Mouse (Mus musculus) myocyte (in vitro differentiated cells): Measurements from ENCODE around the gene Akap8l. TPM values are rescaled to one million over a fixed set of nuclear protein-coding genes. Genes with fewer than 3 reads are reported as not detected.

Experiments
- H3K27me3 ChIP-seq: one replicate; pipeline ENCODE4 v1.6.1; 2011; ENCODE audit not compliant: control insufficient read depth, insufficient read depth, insufficient read length
- H3K36me3 ChIP-seq: one replicate; pipeline ENCODE4 v1.6.1; 2011; ENCODE audit not compliant: control insufficient read depth, insufficient read depth
- H3K4me2 ChIP-seq: one replicate; pipeline ENCODE4 v1.6.1; 2011; ENCODE audit warnings: low read depth, control low read depth
- H3K4me3 ChIP-seq: one replicate; pipeline ENCODE4 v1.5.1; 2011; ENCODE audit warnings: mild to moderate bottlenecking, control low read depth, moderate library complexity
- H3K79me2 ChIP-seq: one replicate; pipeline ENCODE4 v1.6.1; 2011; ENCODE audit not compliant: control insufficient read depth, insufficient read depth
- H3ac ChIP-seq: one replicate; pipeline ENCODE4 v1.6.1; 2011; ENCODE audit not compliant: control insufficient read depth, insufficient read length
- CEBPB ChIP-seq: IDR thresholded peaks from 2 replicates; pipeline ENCODE4 v1.6.1; 2011; ENCODE audit warnings: mild to moderate bottlenecking, moderate library complexity; ENCODE audit not compliant: poor library complexity, insufficient read depth, severe bottlenecking
- E2F4 ChIP-seq: IDR thresholded peaks from one replicate; pipeline ENCODE4 v1.6.1; 2011; ENCODE audit warnings: mild to moderate bottlenecking, control low read depth, moderate library complexity; ENCODE audit not compliant: insufficient read depth
- MAX ChIP-seq: IDR thresholded peaks from one replicate; pipeline ENCODE4 v1.6.1; 2011; ENCODE audit warnings: low read depth, mild to moderate bottlenecking, control low read depth
- MYOD1 ChIP-seq, 3 experiments: IDR thresholded peaks; one replicate each; pipeline ENCODE4 v1.6.1; 2011; ENCODE audit warnings: control low read depth in 2 of 3, low read depth in 2 of 3, mild to moderate bottlenecking in 2 of 3, moderate library complexity in 1 of 3; ENCODE audit not compliant: insufficient read length in 2 of 3, control insufficient read depth in 1 of 3
- MYOG ChIP-seq, 3 experiments: IDR thresholded peaks; one replicate each; pipeline ENCODE4 v1.6.1; 2011; ENCODE audit warnings: control low read depth in 2 of 3, low read depth in 2 of 3, mild to moderate bottlenecking in 2 of 3; ENCODE audit not compliant: insufficient read length in 2 of 3, control insufficient read depth in 1 of 3, insufficient read depth in 1 of 3
- POLR2A ChIP-seq: IDR thresholded peaks from one replicate; pipeline ENCODE4 v1.6.1; 2011; ENCODE audit warnings: low read depth, mild to moderate bottlenecking, control low read depth, moderate library complexity; ENCODE audit not compliant: insufficient read length
- POLR2AphosphoS2 ChIP-seq: IDR thresholded peaks from one replicate; pipeline ENCODE4 v1.6.1; 2011; ENCODE audit warnings: low read depth, control low read depth; ENCODE audit not compliant: insufficient read length
- REST ChIP-seq: IDR thresholded peaks from one replicate; pipeline ENCODE4 v1.6.1; 2011; ENCODE audit warnings: mild to moderate bottlenecking, control low read depth, moderate library complexity; ENCODE audit not compliant: insufficient read depth, insufficient read length
- SRF ChIP-seq: IDR thresholded peaks from one replicate; pipeline ENCODE4 v1.6.1; 2011; ENCODE audit warnings: low read depth; ENCODE audit not compliant: control insufficient read depth, insufficient read length
- TCF12 ChIP-seq: IDR thresholded peaks from one replicate; pipeline ENCODE4 v1.6.1; 2011; ENCODE audit warnings: mild to moderate bottlenecking, control low read depth; ENCODE audit not compliant: poor library complexity, insufficient read depth, severe bottlenecking
- TCF3 ChIP-seq: IDR thresholded peaks from one replicate; pipeline ENCODE4 v1.6.1; 2011; ENCODE audit warnings: low read depth, control low read depth; ENCODE audit not compliant: insufficient read length
- USF1 ChIP-seq: IDR thresholded peaks from one replicate; pipeline ENCODE4 v1.6.1; 2011; ENCODE audit warnings: low read depth, mild to moderate bottlenecking, control low read depth, moderate library complexity
- polyA plus RNA-seq: library from polyadenylated mRNA; unstranded; fragments of >200 nt; fragmentation: generic; extraction: Trizol; gene quantifications from one replicate; pipeline ENCODE4 v1.2.1, GENCODE M21; 2012; ENCODE audit warnings: missing spikeins

Akap8l gene
- polyA plus RNA-seq, 1 experiment = 31.7 TPM

- H3K79me2 ChIP-seq = peaks cover 31% of the 10 kb centered on the region
- peak overlapping the region; percentile 92 for H3K4me2 ChIP-seq
- no peak for TF ChIP-seq CEBPB
- TF ChIP-seq TCF3 = no peak
- no peak for TF ChIP-seq USF1
- no peak for TF ChIP-seq MYOD1 (IDR thresholded peaks at IDR 0.05; ENCODE audit: control insufficient read depth in 1 of 3, insufficient read length in 2 of 3, low read depth in 2 of 3)
- TF ChIP-seq POLR2A = no peak
- TF ChIP-seq MYOG (IDR thresholded peaks at IDR 0.05; ENCODE audit: control insufficient read depth in 1 of 3, insufficient read depth in 1 of 3, insufficient read length in 2 of 3, low read depth in 2 of 3) = no peak
- no peak for TF ChIP-seq SRF
- no peak for TF ChIP-seq REST
- no peak for TF ChIP-seq TCF12
- TF ChIP-seq MAX = no peak
- TF ChIP-seq E2F4 = no peak
- TF ChIP-seq POLR2AphosphoS2 = no peak
- H3K4me3 ChIP-seq = peak overlapping the region; percentile 98
- H3K36me3 ChIP-seq = peaks cover 6% of the 10 kb centered on the region
- peak overlapping the region; percentile 40 for H3ac ChIP-seq
- H3K27me3 ChIP-seq = no peaks in the 10 kb centered on the region
These were observed 1.2 kb downstream of the Akap8l start for GRCm38 (mm10) chr17:32349037-32349732.

GRCm38 (mm10) chr17:32348406-32348805 lies 2.0 kb downstream of the Akap8l start:
- Histone ChIP-seq H3K4me3 (no peak overlapping the region), H3K4me2 (peak overlapping the region; percentile 92)

GRCm38 (mm10) chr17:32341102-32341501 lies 9.3 kb downstream of the Akap8l start:
- no peak overlapping the region for H3K4me3 ChIP-seq
- H3K27me3 ChIP-seq = no peaks in the 10 kb centered on the region
- no peak overlapping the region for H3K4me2 ChIP-seq
- peaks cover 20% of the 10 kb centered on the region for H3K36me3 ChIP-seq
- H3K79me2 ChIP-seq = peaks cover 3% of the 10 kb centered on the region
- no peak overlapping the region for H3ac ChIP-seq
- TF ChIP-seq SRF (no peak), TCF12 (no peak), REST (no peak), POLR2A (no peak)

More at GRCm38 (mm10) chr17:32348406-32348805, 2.0 kb downstream of the Akap8l start:
- no peaks in the 10 kb centered on the region for H3K27me3 ChIP-seq
- TF ChIP-seq POLR2AphosphoS2 = no peak
- TF ChIP-seq TCF12 = no peak
- no peak for TF ChIP-seq USF1
- TF ChIP-seq MYOG (IDR thresholded peaks at IDR 0.05; ENCODE audit: control insufficient read depth in 1 of 3, insufficient read depth in 1 of 3, insufficient read length in 2 of 3, low read depth in 2 of 3) = no peak
- peaks cover 6% of the 10 kb centered on the region for H3K36me3 ChIP-seq
- H3ac ChIP-seq = no peak overlapping the region
- H3K79me2 ChIP-seq = peaks cover 31% of the 10 kb centered on the region

- H3K36me3 ChIP-seq = peaks cover 20% of the 10 kb centered on the region
- H3K4me3 ChIP-seq = no peak overlapping the region
- H3K4me2 ChIP-seq = no peak overlapping the region
- TF ChIP-seq TCF3 = no peak
- no peak for TF ChIP-seq MYOD1 (IDR thresholded peaks at IDR 0.05; ENCODE audit: control insufficient read depth in 1 of 3, insufficient read length in 2 of 3, low read depth in 2 of 3)
- no peak for TF ChIP-seq E2F4
- no peak for TF ChIP-seq REST
- no peak for TF ChIP-seq CEBPB
- no peak for TF ChIP-seq SRF
- TF ChIP-seq POLR2A = no peak
- TF ChIP-seq POLR2AphosphoS2 = no peak
- no peak for TF ChIP-seq TCF12
- TF ChIP-seq USF1 = no peak
- TF ChIP-seq MAX = no peak
- TF ChIP-seq MYOG (IDR thresholded peaks at IDR 0.05; ENCODE audit: control insufficient read depth in 1 of 3, insufficient read depth in 1 of 3, insufficient read length in 2 of 3, low read depth in 2 of 3) = no peak
- no peaks in the 10 kb centered on the region for H3K79me2 ChIP-seq
- H3K27me3 ChIP-seq = no peaks in the 10 kb centered on the region
- no peak overlapping the region for H3ac ChIP-seq
These were observed 10.3 kb downstream of the Akap8l start for GRCm38 (mm10) chr17:32340110-32340509.

- H3K27me3 ChIP-seq = no peaks in the 10 kb centered on the region
- no peaks in the 10 kb centered on the region for H3K79me2 ChIP-seq
- TF ChIP-seq TCF3 (no peak), POLR2AphosphoS2 (no peak), TCF12 (no peak), REST (no peak), MYOD1 (IDR thresholded peaks at IDR 0.05; ENCODE audit: control insufficient read depth in 1 of 3, insufficient read length in 2 of 3, low read depth in 2 of 3) (no peak), USF1 (no peak), MYOG (IDR thresholded peaks at IDR 0.05; ENCODE audit: control insufficient read depth in 1 of 3, insufficient read depth in 1 of 3, insufficient read length in 2 of 3, low read depth in 2 of 3) (no peak), E2F4 (no peak), CEBPB (no peak), POLR2A (no peak), MAX (no peak), SRF (no peak)
- no peak overlapping the region for H3K4me2 ChIP-seq
- H3ac ChIP-seq = no peak overlapping the region
- H3K36me3 ChIP-seq = peaks cover 26% of the 10 kb centered on the region
- H3K4me3 ChIP-seq = no peak overlapping the region
These were observed 14.5 kb downstream of the Akap8l start for GRCm38 (mm10) chr17:32335869-32336268.
